Mouse (Mus musculus): ENCODE measurements around the gene Acvr1. TPM values are rescaled to one million over a fixed set of nuclear protein-coding genes. Genes with fewer than 3 reads are reported as not detected.

Gene Acvr1
- polyA plus RNA-seq, 1 experiment from 2014 or later: 2.7 TPM

- ATAC-seq (no peak), DNase-seq (no peak)
- Histone ChIP-seq H3K4me2 (ENCODE audit: low read depth, low read length) (no peak overlapping the region), H3K9ac (replicated peaks) (no peak overlapping the region), H3K4me3 (ENCODE audit: low read depth, low read length) (no peak overlapping the region), H3K4me1 (ENCODE audit: insufficient read depth) (no peaks in the 10 kb centered on the region), H3K36me3 (replicated peaks; ENCODE audit: insufficient read depth, low read length) (no peaks in the 10 kb centered on the region), H3K27ac (ENCODE audit: low read depth) (no peak overlapping the region), H3K9me3 (ENCODE audit: low read length) (no peaks in the 10 kb centered on the region), H3K27me3 (ENCODE audit: insufficient read depth, low read length) (no peaks in the 10 kb centered on the region)
- 64% methylated on average over 3 of the region's 3 CpGs for WGBS (ENCODE audit: insufficient replicate concordance)
- no peak for TF ChIP-seq CTCF (IDR thresholded peaks at IDR 0.05; ENCODE audit: low read depth)
- no peak for TF ChIP-seq EP300 (IDR thresholded peaks at IDR 0.05; ENCODE audit: low read depth)
Observed at GRCm38 (mm10) chr2:58366196-58366595, 200.8 kb downstream of the Acvr1 start.

GRCm38 (mm10) chr2:58361361-58362046 is 205.5 kb downstream of the Acvr1 start:
- Histone ChIP-seq H3K27me3 (ENCODE audit: insufficient read depth, low read length) (peaks cover 14% of the 10 kb centered on the region), H3K9me3 (ENCODE audit: low read length) (no peaks in the 10 kb centered on the region), H3K36me3 (replicated peaks; ENCODE audit: insufficient read depth, low read length) (no peaks in the 10 kb centered on the region), H3K4me1 (ENCODE audit: insufficient read depth) (0 out of 2 replicates have a peak, but pooled peaks cover 7% of the 10 kb centered on the region), H3K4me3 (ENCODE audit: low read depth, low read length) (no peak overlapping the region), H3K4me2 (ENCODE audit: low read depth, low read length) (no peak overlapping the region), H3K27ac (ENCODE audit: low read depth) (no peak overlapping the region), H3K9ac (replicated peaks) (no peak overlapping the region)
- WGBS (ENCODE audit: insufficient replicate concordance): 80% methylated on average over 3 of the region's 3 CpGs
- ATAC-seq: no peak
- TF ChIP-seq CTCF (IDR thresholded peaks at IDR 0.05; ENCODE audit: low read depth) (no peak), EP300 (IDR thresholded peaks at IDR 0.05; ENCODE audit: low read depth) (no peak)
- DNase-seq: no peak

GRCm38 (mm10) chr2:58358132-58358460 is 208.9 kb downstream of the Acvr1 start:
- Histone ChIP-seq H3K27me3 (ENCODE audit: insufficient read depth, low read length) (peaks cover 18% of the 10 kb centered on the region), H3K4me1 (ENCODE audit: insufficient read depth) (0 out of 2 replicates have a peak, but pooled peaks cover 7% of the 10 kb centered on the region), H3K9me3 (ENCODE audit: low read length) (no peaks in the 10 kb centered on the region), H3K4me2 (ENCODE audit: low read depth, low read length) (peak overlapping the region; percentile 77), H3K9ac (replicated peaks) (no peak overlapping the region), H3K27ac (ENCODE audit: low read depth) (no peak overlapping the region), H3K4me3 (ENCODE audit: low read depth, low read length) (peak overlapping the region; percentile 46; the same call in 1 of the 2 replicates), H3K36me3 (replicated peaks; ENCODE audit: insufficient read depth, low read length) (no peaks in the 10 kb centered on the region)
- ATAC-seq: no peak
- no peak for DNase-seq
- TF ChIP-seq EP300 (IDR thresholded peaks at IDR 0.05; ENCODE audit: low read depth) (no peak), CTCF (IDR thresholded peaks at IDR 0.05; ENCODE audit: low read depth) (no peak)
- 19% methylated on average over 3 of the region's 3 CpGs for WGBS (ENCODE audit: insufficient replicate concordance)

- H3K4me3 ChIP-seq (ENCODE audit: low read depth, low read length): peak within 1 kb of the TSS; percentile 46
- peak within 1 kb of the TSS; percentile 77 for H3K4me2 ChIP-seq (ENCODE audit: low read depth, low read length)
- H3K4me1 ChIP-seq (ENCODE audit: insufficient read depth): 0 out of 2 replicates have a peak, but pooled peaks cover 7% of the 10 kb centered on the region
- H3K9me3 ChIP-seq (ENCODE audit: low read length): no peaks in the 10 kb centered on the region
- no peaks in the 10 kb centered on the region for H3K36me3 ChIP-seq (replicated peaks; ENCODE audit: insufficient read depth, low read length)
- no peak within 1 kb of the TSS for H3K9ac ChIP-seq (replicated peaks)
- H3K27me3 ChIP-seq (ENCODE audit: insufficient read depth, low read length): peaks cover 18% of the 10 kb centered on the region
- no peak within 1 kb of the TSS for H3K27ac ChIP-seq (ENCODE audit: low read depth)
- WGBS (ENCODE audit: insufficient replicate concordance): 1% methylated on average over 53 of the region's 65 CpGs
- peak; percentile 47 for DNase-seq
- no peak for TF ChIP-seq EP300 (IDR thresholded peaks at IDR 0.05; ENCODE audit: low read depth)
- TF ChIP-seq CTCF (IDR thresholded peaks at IDR 0.05; ENCODE audit: low read depth): no peak
- peak; percentile 40; the same call in 1 of the 2 replicates for ATAC-seq
Observed at GRCm38 (mm10) chr2:58357414-58358131, 209.4 kb downstream of the Acvr1 start, which contains the start of gene Acvr1c. Acvr1c (minus strand) TSS chr2:58357895.

GRCm38 (mm10) chr2:58357068-58357413 is 209.9 kb downstream of the Acvr1 start:
- peak overlapping the region; percentile 77 for H3K4me2 ChIP-seq (ENCODE audit: low read depth, low read length)
- 0 out of 2 replicates have a peak, but pooled peaks cover 7% of the 10 kb centered on the region for H3K4me1 ChIP-seq (ENCODE audit: insufficient read depth)
- DNase-seq: no peak
- no peaks in the 10 kb centered on the region for H3K9me3 ChIP-seq (ENCODE audit: low read length)
- no peak overlapping the region for H3K27ac ChIP-seq (ENCODE audit: low read depth)
- 1% methylated on average over 7 of the region's 7 CpGs for WGBS (ENCODE audit: insufficient replicate concordance)
- peaks cover 18% of the 10 kb centered on the region for H3K27me3 ChIP-seq (ENCODE audit: insufficient read depth, low read length)
- no peaks in the 10 kb centered on the region for H3K36me3 ChIP-seq (replicated peaks; ENCODE audit: insufficient read depth, low read length)
- no peak for ATAC-seq
- TF ChIP-seq CTCF (IDR thresholded peaks at IDR 0.05; ENCODE audit: low read depth) (no peak), EP300 (IDR thresholded peaks at IDR 0.05; ENCODE audit: low read depth) (no peak)
- no peak overlapping the region for H3K9ac ChIP-seq (replicated peaks)
- peak overlapping the region; percentile 46 for H3K4me3 ChIP-seq (ENCODE audit: low read depth, low read length)

GRCm38 (mm10) chr2:58354389-58354788 is 212.6 kb downstream of the Acvr1 start:
- 77% methylated on average over 3 of the region's 3 CpGs for WGBS (ENCODE audit: insufficient replicate concordance)
- H3K4me3 ChIP-seq (ENCODE audit: low read depth, low read length): no peak overlapping the region

More at GRCm38 (mm10) chr2:58354389-58354788, 212.6 kb downstream of the Acvr1 start:
- Histone ChIP-seq H3K9me3 (ENCODE audit: low read length) (no peaks in the 10 kb centered on the region), H3K36me3 (replicated peaks; ENCODE audit: insufficient read depth, low read length) (no peaks in the 10 kb centered on the region), H3K27me3 (ENCODE audit: insufficient read depth, low read length) (peaks cover 18% of the 10 kb centered on the region), H3K27ac (ENCODE audit: low read depth) (no peak overlapping the region), H3K9ac (replicated peaks) (no peak overlapping the region), H3K4me2 (ENCODE audit: low read depth, low read length) (no peak overlapping the region), H3K4me1 (ENCODE audit: insufficient read depth) (0 out of 2 replicates have a peak, but pooled peaks cover 7% of the 10 kb centered on the region)
- ATAC-seq: no peak
- TF ChIP-seq EP300 (IDR thresholded peaks at IDR 0.05; ENCODE audit: low read depth): no peak
- DNase-seq: no peak

Data from liver, postnatal 0 days (tissue).